Mouse (Mus musculus) left cerebral cortex, adult 9 months (tissue): Measurements from ENCODE around the gene Heg1.

Source experiments
- DNase-seq, 2 experiments: peaks; one replicate each; pipeline ENCODE4 v3.0.0; 2022; ENCODE audit warnings: low spot score in 2 of 2

Heg1 gene

GRCm38 (mm10) chr16:33741795-33742194 is 57.6 kb downstream of the Heg1 start:
- no peak for DNase-seq

DNA sequence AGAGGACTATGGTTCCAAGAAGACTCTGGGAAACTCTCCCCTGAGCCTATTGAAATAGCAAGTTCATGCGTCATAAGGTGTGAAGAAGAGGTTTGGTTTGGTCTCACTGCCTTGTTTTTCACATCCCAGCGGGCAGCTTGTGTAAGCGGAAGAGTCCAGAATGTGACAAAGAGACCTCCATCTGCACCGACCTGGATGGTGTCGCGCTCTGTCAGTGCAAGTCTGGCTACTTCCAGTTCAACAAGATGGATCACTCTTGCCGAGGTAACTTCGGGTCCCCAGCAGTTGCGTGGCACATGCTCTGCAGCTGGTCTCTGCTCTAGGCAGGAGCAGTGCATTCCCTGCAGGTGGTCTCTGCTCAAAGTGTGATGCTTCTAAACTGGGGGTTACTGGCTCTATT is 58.1 kb downstream of the Heg1 start:
- DNase-seq, result no peak

- DNase-seq, result peak in 1 of 2 experiments; percentile 56
Observed at GRCm38 (mm10) chr16:33744622-33745419, 60.7 kb downstream of the Heg1 start.

GRCm38 (mm10) chr16:33745457-33745856 is 61.3 kb downstream of the Heg1 start:
- no peak for DNase-seq

GRCm38 (mm10) chr16:33746074-33746676 is 62.0 kb downstream of the Heg1 start:
- no peak for DNase-seq

- DNase-seq, result no peak
Observed at GRCm38 (mm10) chr16:33747346-33747954, 63.3 kb downstream of the Heg1 start.

DNA sequence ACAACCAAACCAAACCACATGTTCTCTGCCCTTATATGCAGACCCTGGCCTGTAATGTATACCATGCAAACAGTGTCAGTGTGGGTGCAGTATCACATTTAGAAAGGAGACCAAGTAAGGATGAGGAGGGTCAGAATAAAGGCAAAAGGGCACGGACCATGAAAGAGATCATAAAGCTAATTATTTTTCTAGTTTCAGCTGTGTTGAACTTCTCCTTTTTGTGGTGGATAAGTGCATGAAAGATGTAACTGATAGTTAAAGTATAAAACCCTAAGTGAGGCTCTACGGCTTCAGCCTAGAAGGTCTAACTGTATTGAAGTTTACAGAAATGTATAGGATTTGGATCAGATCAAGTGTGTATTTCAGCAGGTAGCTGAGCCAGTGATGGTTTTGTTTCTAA is 63.8 kb downstream of the Heg1 start:
- no peak for DNase-seq

GRCm38 (mm10) chr16:33751152-33751551 is 67.0 kb downstream of the Heg1 start:
- DNase-seq, result no peak

GRCm38 (mm10) chr16:33751590-33751989 is 67.4 kb downstream of the Heg1 start:
- DNase-seq, result no peak

GRCm38 (mm10) chr16:33752904-33753578 is 68.9 kb downstream of the Heg1 start:
- DNase-seq, result no peak

DNA sequence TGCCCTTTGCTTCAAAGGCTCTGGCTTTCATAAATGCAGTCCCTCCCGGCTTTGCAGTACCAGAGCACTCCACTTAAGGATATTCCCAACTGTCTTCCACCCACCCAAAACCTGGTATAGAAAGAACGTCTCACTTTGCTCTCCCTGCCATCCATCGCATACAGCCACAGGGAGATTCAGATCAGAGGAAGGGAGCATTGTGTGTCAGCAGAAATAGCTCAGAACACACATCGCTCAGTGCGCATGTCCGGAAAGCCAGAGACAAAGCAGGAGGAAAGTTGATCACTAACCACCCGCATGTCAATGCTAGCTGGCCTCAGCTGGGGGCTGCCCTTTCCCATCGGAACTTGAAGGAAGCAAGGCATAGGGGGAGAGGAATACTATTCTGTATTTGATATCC is 71.1 kb downstream of the Heg1 start:
- no peak for DNase-seq

GRCm38 (mm10) chr16:33755961-33756360 is 71.8 kb downstream of the Heg1 start:
- no peak for DNase-seq

DNA sequence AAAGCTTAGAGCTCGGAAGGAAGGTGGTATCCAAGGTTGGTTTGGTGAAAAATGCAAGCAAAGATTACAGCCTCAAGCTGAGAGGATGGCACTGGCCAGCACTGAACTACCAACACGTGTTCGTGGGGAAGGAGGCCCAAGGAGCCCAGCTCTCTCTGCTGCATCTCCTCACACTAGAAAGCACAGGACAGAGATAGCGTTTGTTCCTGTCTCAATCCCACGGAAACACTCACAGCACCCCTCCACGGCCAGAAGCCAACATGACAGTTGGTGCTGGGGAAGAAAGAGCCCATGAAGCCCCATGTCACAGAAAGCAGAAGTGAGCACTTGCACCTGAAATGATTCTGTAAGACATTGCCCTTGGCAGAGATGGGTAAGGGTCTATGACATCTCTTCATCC is 72.2 kb downstream of the Heg1 start:
- no peak for DNase-seq

DNA sequence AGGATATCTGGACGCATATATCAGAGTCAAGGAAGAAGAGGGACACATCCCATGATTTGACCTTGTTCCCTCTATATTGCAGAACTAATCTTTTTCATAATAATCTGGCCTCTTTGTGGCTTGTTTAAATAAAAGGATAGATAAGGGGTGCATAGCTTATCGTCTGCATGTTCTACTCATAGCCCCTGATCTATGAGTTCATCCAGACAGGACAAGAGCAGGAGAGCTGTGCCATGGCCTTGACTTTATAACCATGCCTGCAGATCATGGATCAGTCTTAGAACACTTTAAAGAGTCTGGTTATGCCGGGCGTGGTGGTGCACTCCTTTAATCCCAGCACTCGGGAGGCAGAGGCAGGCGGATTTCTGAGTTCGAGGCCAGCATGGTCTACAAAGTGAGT is 75.0 kb downstream of the Heg1 start:
- DNase-seq, result no peak

DNA sequence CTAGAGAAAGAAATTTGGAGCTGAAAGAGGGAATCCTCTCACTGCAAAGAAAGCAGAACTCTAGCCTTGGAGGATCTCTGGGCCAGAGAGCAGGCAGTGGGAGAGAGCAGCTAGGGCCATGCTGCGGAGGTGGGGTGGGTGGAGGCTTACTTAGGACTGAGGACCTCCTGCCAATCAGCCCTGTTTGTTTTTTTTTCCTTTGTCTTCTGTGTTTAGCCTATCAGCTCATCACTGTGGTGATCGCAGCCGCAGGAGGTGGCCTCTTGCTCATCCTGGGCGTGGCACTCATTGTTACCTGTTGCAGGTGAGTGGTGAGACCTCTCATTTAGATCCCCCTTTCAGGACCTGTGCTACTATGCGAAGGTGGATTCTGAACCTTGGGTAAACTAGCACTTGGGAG is 76.4 kb downstream of the Heg1 start:
- DNase-seq, result no peak

DNA sequence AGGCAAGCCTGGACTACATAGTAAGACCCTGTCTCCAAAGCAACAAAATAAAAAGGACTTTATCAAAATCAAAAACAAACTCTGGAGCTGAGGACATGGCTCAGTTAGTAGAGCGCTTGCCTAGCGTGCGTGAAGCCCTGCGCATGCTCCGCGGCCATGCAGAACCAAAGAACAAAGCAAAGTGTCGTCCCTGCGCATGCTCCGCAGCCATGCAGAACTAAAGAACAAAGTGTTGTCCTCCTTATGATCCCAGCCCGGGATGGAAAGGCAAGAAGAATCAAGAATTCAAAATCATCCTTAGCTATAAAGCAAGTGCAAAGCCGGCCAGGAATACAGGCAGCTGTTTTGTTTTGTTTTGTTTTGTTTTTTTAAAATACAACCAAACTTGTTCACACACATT is 76.8 kb downstream of the Heg1 start:
- DNase-seq, result no peak

- no peak for DNase-seq
Observed at GRCm38 (mm10) chr16:33764501-33765193, 80.5 kb downstream of the Heg1 start.

DNA sequence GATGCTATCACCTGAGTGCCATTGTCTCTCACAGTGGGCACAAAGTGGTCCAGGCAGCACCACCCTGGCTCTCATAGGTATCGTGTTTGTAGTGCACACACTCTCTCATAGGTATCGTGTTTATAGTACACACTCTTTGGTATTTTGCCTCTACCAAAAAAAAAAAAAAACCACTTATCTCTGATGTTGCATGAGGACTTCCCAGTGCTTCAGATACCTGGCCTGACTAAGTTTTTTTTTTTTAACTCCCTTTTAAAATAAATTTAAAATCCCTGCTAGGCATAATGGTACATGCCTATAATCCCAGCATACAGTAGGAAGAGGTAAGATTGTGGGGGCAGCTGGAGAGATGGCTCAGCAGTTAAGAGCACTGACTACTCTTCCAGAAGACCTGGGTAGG is 81.3 kb downstream of the Heg1 start:
- no peak for DNase-seq

GRCm38 (mm10) chr16:33766309-33766708 is 82.1 kb downstream of the Heg1 start:
- DNase-seq, result no peak

DNA sequence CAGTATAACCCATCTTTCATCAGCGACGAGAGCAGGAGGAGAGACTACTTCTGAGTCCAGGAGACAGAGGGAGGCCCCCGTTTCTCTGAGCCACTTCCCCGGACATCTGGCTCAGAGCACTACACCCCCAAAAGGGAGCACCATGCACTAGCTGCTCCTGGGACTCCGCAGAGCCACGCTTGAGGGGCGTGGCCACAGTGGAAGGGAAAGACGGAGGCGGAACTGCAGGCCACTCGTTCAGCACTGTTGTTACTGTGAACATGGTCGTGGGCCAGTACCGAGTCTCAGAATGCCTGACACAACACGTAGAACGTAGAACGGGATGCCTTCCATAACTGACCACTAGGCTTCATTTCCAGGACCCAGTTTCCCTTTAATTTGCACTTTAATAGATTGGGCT is 82.6 kb downstream of the Heg1 start:
- DNase-seq, result no peak

DNA sequence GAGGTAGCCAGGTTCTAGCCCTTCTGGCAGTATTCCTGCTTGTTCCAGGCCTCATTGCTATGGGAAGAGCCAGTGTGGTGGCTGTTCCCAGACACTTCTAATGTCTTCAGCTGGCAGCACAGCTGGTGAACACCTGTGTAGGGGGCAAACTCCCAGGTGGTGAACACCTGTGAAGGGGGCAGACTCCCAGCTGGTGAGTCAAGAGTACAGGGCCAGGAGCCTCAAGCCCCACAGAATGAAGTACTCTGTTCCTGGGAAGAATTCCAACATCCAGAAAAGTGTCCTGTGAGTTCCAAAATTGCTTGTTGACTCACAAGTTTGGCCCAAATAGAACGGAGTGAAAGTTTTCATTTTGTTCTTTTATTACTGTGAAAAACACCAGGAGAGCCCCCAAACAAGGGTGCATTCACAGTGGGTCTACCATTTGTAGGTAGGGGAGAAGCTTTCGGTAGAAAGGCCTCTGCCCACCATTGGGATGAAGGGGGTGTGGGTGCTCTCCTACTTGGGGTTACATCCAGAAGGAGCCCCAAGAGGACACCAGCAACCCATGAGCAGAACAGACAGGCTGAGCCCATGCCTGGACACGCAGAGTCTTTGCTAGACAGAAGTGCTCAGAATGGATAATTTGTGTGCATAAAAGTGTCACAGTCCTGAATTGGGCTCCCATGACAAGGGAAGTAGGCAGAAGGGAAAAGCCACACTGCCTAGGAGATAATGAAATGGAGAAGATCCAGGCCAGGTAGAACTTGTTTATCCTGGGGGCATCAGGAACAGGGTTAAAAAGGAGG is 84.5 kb downstream of the Heg1 start:
- DNase-seq, result no peak
